Mouse (Mus musculus) MEL (cell line): ENCODE measurements around the gene Arid1b. TPM values are rescaled to one million over a fixed set of nuclear protein-coding genes. Genes with fewer than 3 reads are reported as not detected.

ENCODE experiments used
- DNase-seq: peaks from one replicate; pipeline ENCODE4 v3.0.0; 2011; ENCODE audit warnings: low read depth, low spot score
- H3K27ac ChIP-seq: 2 replicates; pipeline ENCODE4 v1.5.1; 2012; ENCODE audit warnings: low read depth, mild to moderate bottlenecking, control low read depth, low read length, moderate library complexity; ENCODE audit not compliant: control insufficient read depth
- H3K27me3 ChIP-seq, 2 experiments: fragments of 150-350 bp in 1 of 2; sonication (generic) in 1 of 2; 2 replicates each; pipeline ENCODE4 v1.6.1; 2012; ENCODE audit warnings: low read length in 2 of 2, mild to moderate bottlenecking in 2 of 2, improper control_type of control experiment in 1 of 2, moderate library complexity in 1 of 2; ENCODE audit not compliant: insufficient read depth in 2 of 2, control insufficient read depth in 1 of 2
- H3K36me3 ChIP-seq, 2 experiments: 2 replicates each; pipeline ENCODE4 v1.6.1; 2012 to 2014; ENCODE audit warnings: low read length in 2 of 2, improper control_type of control experiment in 1 of 2, inconsistent platforms in 1 of 2, mild to moderate bottlenecking in 1 of 2; ENCODE audit not compliant: insufficient read depth in 2 of 2, control insufficient read depth in 1 of 2
- H3K4me1 ChIP-seq, 2 experiments: fragments of 150-350 bp in 1 of 2; sonication (generic) in 1 of 2; 2 replicates each; pipeline ENCODE4 v1.6.1; 2012; ENCODE audit warnings: low read length in 2 of 2, improper control_type of control experiment in 1 of 2, mild to moderate bottlenecking in 1 of 2; ENCODE audit not compliant: insufficient read depth in 2 of 2, control insufficient read depth in 1 of 2
- H3K4me3 ChIP-seq, 2 experiments: fragments of 150-350 bp in 1 of 2; sonication (generic) in 1 of 2; 2 replicates each; pipeline ENCODE4 v1.5.1; 2012; ENCODE audit warnings: low read depth in 2 of 2, low read length in 2 of 2, mild to moderate bottlenecking in 2 of 2, moderate library complexity in 2 of 2, control low read depth in 1 of 2, improper control_type of control experiment in 1 of 2; ENCODE audit not compliant: control insufficient read depth in 1 of 2, insufficient read depth in 1 of 2
- H3K79me2 ChIP-seq: 2 replicates; pipeline ENCODE4 v1.6.1; 2012; ENCODE audit warnings: mild to moderate bottlenecking, low read length, moderate library complexity; ENCODE audit not compliant: control insufficient read depth, poor library complexity, insufficient read depth
- H3K9ac ChIP-seq: 2 replicates; pipeline ENCODE4 v1.6.1; 2012; ENCODE audit warnings: low read depth, mild to moderate bottlenecking, control low read depth, low read length, moderate library complexity; ENCODE audit not compliant: control insufficient read depth, poor library complexity, severe bottlenecking
- H3K9me3 ChIP-seq: fragments of 150-350 bp; sonication (generic); replicated peaks from 2 replicates; pipeline ENCODE4 v1.6.1; 2012; ENCODE audit warnings: mild to moderate bottlenecking, low read length, improper control_type of control experiment, moderate library complexity; ENCODE audit not compliant: insufficient read depth
- EP300 ChIP-seq, 2 experiments: IDR thresholded peaks; 2 replicates each; pipeline ENCODE4 v1.6.1; 2011; ENCODE audit warnings: improper control_type of control experiment in 2 of 2, low read length in 2 of 2, low read depth in 1 of 2, mild to moderate bottlenecking in 1 of 2
- ETS1 ChIP-seq: IDR thresholded peaks from 2 replicates; pipeline ENCODE4 v1.6.1; 2012; ENCODE audit warnings: low read depth, mild to moderate bottlenecking, inconsistent platforms, low read length, improper control_type of control experiment, moderate library complexity
- GABPA ChIP-seq: IDR thresholded peaks from 2 replicates; pipeline ENCODE4 v1.6.1; 2012; ENCODE audit warnings: low read depth, mild to moderate bottlenecking, inconsistent platforms, low read length, improper control_type of control experiment, moderate library complexity
- GATA1 ChIP-seq: IDR thresholded peaks from 2 replicates; pipeline ENCODE4 v1.6.1; 2011; ENCODE audit warnings: low read depth, low read length, improper control_type of control experiment
- MAZ ChIP-seq: IDR thresholded peaks from 2 replicates; pipeline ENCODE4 v1.6.1; 2012; ENCODE audit warnings: low read depth, mild to moderate bottlenecking, inconsistent platforms, low read length, improper control_type of control experiment
- MEF2A ChIP-seq: IDR thresholded peaks from 2 replicates; pipeline ENCODE4 v1.6.1; 2014; ENCODE audit warnings: low read depth, mild to moderate bottlenecking, inconsistent platforms, low read length, improper control_type of control experiment; ENCODE audit not compliant: poor library complexity, insufficient replicate concordance, severe bottlenecking; ENCODE audit errors: extremely low read depth
- MYB ChIP-seq: IDR thresholded peaks from 2 replicates; pipeline ENCODE4 v1.6.1; 2011; ENCODE audit warnings: mild to moderate bottlenecking, low read depth, low read length, improper control_type of control experiment
- NELFE ChIP-seq: IDR thresholded peaks from 2 replicates; pipeline ENCODE4 v1.6.1; 2011; ENCODE audit warnings: low read depth, low read length, improper control_type of control experiment
- NRF1 ChIP-seq: IDR thresholded peaks from 2 replicates; pipeline ENCODE4 v1.6.1; 2014; ENCODE audit warnings: low read depth, mild to moderate bottlenecking, inconsistent platforms, low read length, improper control_type of control experiment, moderate library complexity; ENCODE audit not compliant: poor library complexity, insufficient read depth, severe bottlenecking
- POLR2A ChIP-seq, 2 experiments: IDR thresholded peaks; 2 replicates each; pipeline ENCODE4 v1.6.1; 2011 to 2012; ENCODE audit warnings: low read length in 2 of 2, mild to moderate bottlenecking in 2 of 2, control low read depth in 1 of 2, improper control_type of control experiment in 1 of 2, low read depth in 1 of 2, moderate library complexity in 1 of 2; ENCODE audit not compliant: control insufficient read depth in 1 of 2, insufficient read depth in 1 of 2, poor library complexity in 1 of 2
- POLR2AphosphoS2 ChIP-seq: IDR thresholded peaks from 2 replicates; pipeline ENCODE4 v1.6.1; 2011; ENCODE audit warnings: low read length, improper control_type of control experiment
- POLR2AphosphoS5 ChIP-seq: IDR thresholded peaks from 2 replicates; pipeline ENCODE4 v1.6.1; 2012; ENCODE audit warnings: low read depth, borderline replicate concordance, mild to moderate bottlenecking, inconsistent platforms, low read length, moderate library complexity, mixed read lengths
- SIN3A ChIP-seq: IDR thresholded peaks from 2 replicates; pipeline ENCODE4 v1.6.1; 2012; ENCODE audit warnings: low read length, improper control_type of control experiment, inconsistent platforms
- TBP ChIP-seq: IDR thresholded peaks from 2 replicates; pipeline ENCODE4 v1.8.0; 2011; ENCODE audit warnings: low read depth, low read length, improper control_type of control experiment
- UBTF ChIP-seq: IDR thresholded peaks from 2 replicates; pipeline ENCODE4 v1.6.1; 2012; ENCODE audit warnings: low read depth, mild to moderate bottlenecking, inconsistent platforms, low read length, improper control_type of control experiment, moderate library complexity, borderline replicate concordance; ENCODE audit not compliant: insufficient read depth
- USF1 ChIP-seq: IDR thresholded peaks from 2 replicates; pipeline ENCODE4 v1.6.1; 2014; ENCODE audit warnings: low read depth, mild to moderate bottlenecking, inconsistent platforms, low read length, improper control_type of control experiment, moderate library complexity
- USF2 ChIP-seq, 2 experiments: IDR thresholded peaks; 2 replicates each; pipeline ENCODE4 v1.6.1; 2011 to 2012; ENCODE audit warnings: improper control_type of control experiment in 2 of 2, low read length in 2 of 2, borderline replicate concordance in 1 of 2, inconsistent platforms in 1 of 2, low read depth in 1 of 2, mild to moderate bottlenecking in 1 of 2; ENCODE audit not compliant: insufficient read depth in 1 of 2
- ZC3H11A ChIP-seq: IDR thresholded peaks from 2 replicates; pipeline ENCODE4 v1.6.1; 2012; ENCODE audit warnings: low read depth, mild to moderate bottlenecking, inconsistent platforms, low read length, improper control_type of control experiment
- polyA plus RNA-seq, 2 experiments: library from polyadenylated mRNA; stranded (reverse) in 1 of 2; unstranded in 1 of 2; fragments of >175 nt in 1 of 2; fragments of >200 nt in 1 of 2; gene quantifications; 2 replicates each; pipeline versions ENCODE4 v1.2.1 to v1.2.4; 2012; ENCODE audit warnings: low replicate concordance in 2 of 2, low read depth in 1 of 2; ENCODE audit not compliant: insufficient read length in 2 of 2, insufficient read depth in 1 of 2, missing spikeins in 1 of 2
- total RNA-seq: library from RNA; depleted of rRNA; stranded (reverse); fragments of 300-350 nt; gene quantifications from 2 replicates; pipeline ENCODE4 v1.2.3, GENCODE M21; 2012

The Arid1b gene
- total and polyA plus RNA-seq, 3 experiments, result 13.4 to 17.4 TPM; not detected in 1

DNA sequence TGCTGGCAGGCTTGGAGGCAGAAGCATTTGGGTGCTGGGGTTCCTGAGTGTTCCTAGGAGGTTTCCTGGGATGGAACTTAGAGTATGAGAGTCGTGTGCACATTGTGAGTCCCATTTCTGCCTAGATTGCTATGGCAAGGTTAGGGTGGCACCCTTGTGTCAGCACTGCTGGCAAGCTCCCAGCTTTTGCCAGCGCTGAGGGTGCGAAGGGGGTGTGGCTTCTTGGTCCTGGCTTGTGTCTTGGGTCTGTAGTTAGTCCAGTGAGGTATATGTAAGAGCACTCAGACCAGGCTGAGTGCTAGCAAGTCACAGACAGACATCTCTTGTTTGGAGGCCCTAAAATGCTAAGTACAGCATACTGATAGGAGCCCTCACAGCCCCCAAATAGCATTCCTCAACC is 270.7 kb downstream of the Arid1b start:
- no peaks in the 10 kb centered on the region for H3K4me1 ChIP-seq

DNA sequence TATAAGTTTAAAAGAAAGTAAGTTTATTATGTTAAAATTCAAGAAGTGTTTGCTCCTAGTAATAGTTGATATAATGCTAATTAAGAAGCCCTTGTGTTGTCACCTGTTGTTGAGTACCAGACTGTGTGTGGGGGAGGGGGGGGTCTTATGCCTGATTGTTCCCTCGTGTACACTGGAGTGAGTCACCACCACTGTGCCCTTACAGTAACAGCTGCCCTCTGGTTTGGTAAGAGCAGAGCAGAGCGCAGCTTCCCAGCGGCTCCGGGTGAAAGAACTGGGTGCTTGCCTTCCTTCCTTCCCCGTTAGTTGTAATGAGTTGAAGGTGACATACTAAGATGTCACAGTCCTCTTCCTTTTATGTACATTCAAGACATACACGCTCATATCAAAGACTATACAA is 271.5 kb downstream of the Arid1b start:
- Histone ChIP-seq H3K9me3 (no peaks in the 10 kb centered on the region), H3K4me3 (no peak overlapping the region), H3K79me2 (no peaks in the 10 kb centered on the region), H3K27me3 (no peaks in the 10 kb centered on the region), H3K9ac (no peak overlapping the region), H3K27ac (no peak overlapping the region), H3K4me1 (no peaks in the 10 kb centered on the region), H3K36me3 (peaks cover 0 to 3% of the 10 kb centered on the region in 2 experiments; a peak in 1 of 4 replicates)
- TF ChIP-seq UBTF, result no peak
- no peak for TF ChIP-seq NELFE
- TF ChIP-seq SIN3A, result no peak
- no peak for TF ChIP-seq USF2 (IDR thresholded peaks at IDR 0.05; ENCODE audit: borderline replicate concordance in 1 of 2, insufficient read depth in 1 of 2, low read depth in 1 of 2, low read length in 2 of 2)
- DNase-seq, result no peak

More for the DNA sequence above, 270.7 kb downstream of the Arid1b start:
- Histone ChIP-seq H3K79me2 (no peaks in the 10 kb centered on the region), H3K4me3 (no peak overlapping the region), H3K36me3 (peaks cover 0 to 3% of the 10 kb centered on the region in 2 experiments; a peak in 1 of 4 replicates), H3K27me3 (no peaks in the 10 kb centered on the region), H3K9me3 (no peaks in the 10 kb centered on the region), H3K27ac (no peak overlapping the region), H3K9ac (no peak overlapping the region)
- no peak for DNase-seq
- TF ChIP-seq GABPA (no peak), EP300 (IDR thresholded peaks at IDR 0.05; ENCODE audit: low read depth in 1 of 2, low read length in 2 of 2) (no peak), POLR2AphosphoS5 (no peak), POLR2AphosphoS2 (no peak), ZC3H11A (no peak), GATA1 (no peak), TBP (no peak), MEF2A (no peak), ETS1 (no peak), MAZ (no peak), POLR2A (IDR thresholded peaks at IDR 0.05; ENCODE audit: control insufficient read depth in 1 of 2, insufficient read depth in 1 of 2, low read depth in 1 of 2, low read length in 2 of 2, poor library complexity in 1 of 2) (no peak), USF1 (no peak), NELFE (no peak), MYB (no peak), SIN3A (no peak), UBTF (no peak), NRF1 (no peak)
